In the genomic region with DNA sequence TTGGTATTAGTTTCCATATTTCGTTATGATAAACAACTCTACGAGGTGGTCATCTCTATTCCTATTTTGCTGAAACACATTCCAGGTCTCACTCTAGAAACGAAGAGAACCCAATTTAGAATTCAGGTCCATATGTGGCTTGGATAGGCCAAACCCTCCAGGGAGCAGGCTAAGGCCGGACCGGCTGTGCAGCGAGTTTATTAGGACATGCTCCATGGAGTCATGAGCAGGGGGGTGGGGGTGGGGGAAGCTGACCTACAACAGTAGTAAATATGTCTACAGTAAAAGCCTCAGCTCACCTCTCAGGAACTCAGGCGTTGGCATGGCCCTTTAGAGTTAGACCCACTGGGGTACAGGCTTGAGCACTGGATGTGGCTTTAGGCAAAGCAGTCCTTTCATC, we compare ENCODE assay signal across 23 mouse cellular contexts. TPM values are rescaled to one million over a fixed set of nuclear protein-coding genes. Genes with fewer than 3 reads are reported as not detected.
A peak's percentile ranks its signal among the peaks of the same experiment; 100 is the strongest.
DNase-seq lines count a peak whose midpoint lies in the region; ATAC-seq and TF ChIP-seq lines count a peak whose summit lies in the region.
"Had no signal": no experiment of that assay in that cellular context is flagged by ENCODE, and none has a peak within 500 bp of the region (broad histone marks: within the 10 kb centered on the region; RNA-seq: fewer than 3 reads in every experiment).

No protein-coding gene starts in this region.

- no peaks in the 10 kb centered on the region for H3K27me3 ChIP-seq in kidney, embryonic 14.5 days (ENCODE audit: control insufficient read depth, insufficient read depth, low read length)
- H3K27me3 ChIP-seq in kidney, embryonic 15.5 days = no peaks in the 10 kb centered on the region
- no peaks in the 10 kb centered on the region for H3K27me3 ChIP-seq in kidney, adult 2 months (replicated peaks; ENCODE audit: control insufficient read depth, insufficient read depth, low read length)
- H3K27me3 ChIP-seq in kidney, postnatal 0 days (ENCODE audit: insufficient read depth, low read length) = no peaks in the 10 kb centered on the region
- no peaks in the 10 kb centered on the region for H3K27me3 ChIP-seq in kidney, embryonic 16.5 days (ENCODE audit: insufficient read depth, low read length)
- H3K27me3 ChIP-seq: CH12.LX, Patski had no signal

- peak; percentile 61; the same call in 1 of the 2 replicates for ATAC-seq in kidney, embryonic 14.5 days (ENCODE audit: low FRiP score, low TSS enrichment)
- ATAC-seq in kidney, embryonic 15.5 days (replicated peaks; ENCODE audit: low FRiP score) = 0 out of 2 replicates have a peak, but pooled peaks have one; percentile 30
- ATAC-seq in kidney, postnatal 0 days (replicated peaks; ENCODE audit: low FRiP score, low read depth) = peak; percentile 57; the same call in 1 of the 2 replicates
- no peak for ATAC-seq in kidney, embryonic 16.5 days (ENCODE audit: low FRiP score, low TSS enrichment)
- ATAC-seq: activated CD4-positive, CD25-positive, alpha-beta regulatory T cell, adult 4 months; CD4-positive, CD25-positive, alpha-beta regulatory T cell, adult 4 months; Patski had no signal

- no peak for DNase-seq in kidney, adult 9 months
- DNase-seq in kidney, adult 2 months = no peak
- no peak for DNase-seq in kidney, postnatal 0 days (ENCODE audit: low spot score)
- DNase-seq: adrenal gland, adult 2 months; adrenal gland, adult 8-10 months; adrenal gland, postnatal 10 days; adrenal gland, postnatal 14 days; adrenal gland, postnatal 25 days; adrenal gland, postnatal 36 days; B cell, adult 2 months; cerebellum, adult 11 months; cerebellum, adult 11-12 months; cerebellum, adult 18-20 months had no signal

- no peak for TF ChIP-seq CTCF in kidney, adult 2 months (conservative IDR thresholded peaks at IDR 0.05; ENCODE audit: insufficient read depth, insufficient read length, low read depth, low read length)
- no peak for TF ChIP-seq CTCF in kidney, postnatal 0 days (IDR thresholded peaks at IDR 0.05; ENCODE audit: low read depth)

- no peak overlapping the region for H3K4me3 ChIP-seq in kidney, embryonic 14.5 days (ENCODE audit: low read length)
- H3K4me3 ChIP-seq in kidney, embryonic 15.5 days (replicated peaks) = no peak overlapping the region
- no peak overlapping the region for H3K4me3 ChIP-seq in kidney, adult 2 months (ENCODE audit: insufficient read depth, low read depth, low read length)
- no peak overlapping the region for H3K4me3 ChIP-seq in kidney, postnatal 0 days (replicated peaks; ENCODE audit: low read depth, low read length)
- no peak overlapping the region for H3K4me3 ChIP-seq in kidney, embryonic 16.5 days (ENCODE audit: low read length)

- no peak overlapping the region for H3K27ac ChIP-seq in kidney, embryonic 14.5 days (ENCODE audit: low read depth, low read length)
- H3K27ac ChIP-seq in kidney, embryonic 15.5 days = no peak overlapping the region
- H3K27ac ChIP-seq in kidney, adult 2 months (ENCODE audit: insufficient read depth, low read depth, low read length) = no peak overlapping the region
- no peak overlapping the region for H3K27ac ChIP-seq in kidney, postnatal 0 days
- no peak overlapping the region for H3K27ac ChIP-seq in kidney, embryonic 16.5 days (ENCODE audit: low read length)

- no peak overlapping the region for H3K4me2 ChIP-seq in kidney, embryonic 14.5 days (replicated peaks; ENCODE audit: low read depth, low read length)
- H3K4me2 ChIP-seq in kidney, embryonic 15.5 days = no peak overlapping the region
- no peak overlapping the region for H3K4me2 ChIP-seq in kidney, postnatal 0 days (ENCODE audit: low read length)
- H3K4me2 ChIP-seq in kidney, embryonic 16.5 days (replicated peaks; ENCODE audit: low read depth, low read length) = no peak overlapping the region

- no peak overlapping the region for H3K9ac ChIP-seq in kidney, embryonic 14.5 days (ENCODE audit: low read depth, low read length)
- no peak overlapping the region for H3K9ac ChIP-seq in kidney, embryonic 15.5 days
- H3K9ac ChIP-seq in kidney, postnatal 0 days (ENCODE audit: low read depth, low read length) = no peak overlapping the region
- H3K9ac ChIP-seq in kidney, embryonic 16.5 days (replicated peaks; ENCODE audit: low read length) = no peak overlapping the region

- H3K4me1 ChIP-seq in kidney, embryonic 14.5 days (ENCODE audit: control insufficient read depth, insufficient read depth, low read length) = peaks cover 18% of the 10 kb centered on the region; the same call in 1 of the 2 replicates
- H3K4me1 ChIP-seq in kidney, embryonic 15.5 days = peaks cover 34% of the 10 kb centered on the region
- H3K4me1 ChIP-seq in kidney, adult 2 months (ENCODE audit: control insufficient read depth, insufficient read depth, low read length) = no peaks in the 10 kb centered on the region
- H3K4me1 ChIP-seq in kidney, postnatal 0 days (replicated peaks; ENCODE audit: insufficient read depth, low read length) = no peaks in the 10 kb centered on the region
- H3K4me1 ChIP-seq in kidney, embryonic 16.5 days (ENCODE audit: insufficient read depth, low read length) = peaks cover 28% of the 10 kb centered on the region

- no peak for TF ChIP-seq POLR2A in kidney, adult 2 months (IDR thresholded peaks at IDR 0.05; ENCODE audit: low read depth, low read length)

- WGBS in kidney, embryonic 14.5 days = 49% methylated on average over 7 of the region's 7 CpGs
- whole genome bisulfite sequencing in kidney, embryonic 15.5 days = 60% methylated on average over 7 of the region's 7 CpGs
- 78% methylated on average over 7 of the region's 7 CpGs for WGBS in kidney, adult 2 months
- WGBS in kidney, postnatal 0 days = 62% methylated on average over 7 of the region's 7 CpGs
- 51% methylated on average over 7 of the region's 7 CpGs for WGBS in kidney, embryonic 16.5 days

- no peaks in the 10 kb centered on the region for H3K36me3 ChIP-seq in kidney, embryonic 14.5 days (ENCODE audit: control insufficient read depth, insufficient read depth, low read length)
- no peaks in the 10 kb centered on the region for H3K36me3 ChIP-seq in kidney, embryonic 15.5 days
- H3K36me3 ChIP-seq in kidney, adult 2 months (ENCODE audit: control insufficient read depth, insufficient read depth, low read length) = no peaks in the 10 kb centered on the region
- no peaks in the 10 kb centered on the region for H3K36me3 ChIP-seq in kidney, postnatal 0 days (ENCODE audit: insufficient read depth, low read length)
- no peaks in the 10 kb centered on the region for H3K36me3 ChIP-seq in kidney, embryonic 16.5 days (ENCODE audit: insufficient read depth, low read length)
- H3K36me3 ChIP-seq: G1E had no signal

- no peaks in the 10 kb centered on the region for H3K9me3 ChIP-seq in kidney, embryonic 14.5 days (ENCODE audit: control insufficient read depth, low read length)
- H3K9me3 ChIP-seq in kidney, embryonic 15.5 days (replicated peaks) = no peaks in the 10 kb centered on the region
- no peaks in the 10 kb centered on the region for H3K9me3 ChIP-seq in kidney, postnatal 0 days (replicated peaks; ENCODE audit: low read length)
- no peaks in the 10 kb centered on the region for H3K9me3 ChIP-seq in kidney, embryonic 16.5 days (ENCODE audit: low read length)
- H3K9me3 ChIP-seq: G1E had no signal

RNA-seq across cellular contexts. Expression of a gene that starts 14.7 kb away (rescaled TPM):
- not detected in 2 replicates for polyA plus RNA-seq in kidney, embryonic 14.5 days (2014; fragmentation: Nextera tagmentation; extraction: Ambion mirVana)
- polyA plus RNA-seq in kidney, embryonic 15.5 days (2015; fragmentation: Nextera tagmentation; extraction: Ambion mirVana) = not detected in 2 replicates
- polyA plus RNA-seq in kidney, adult 2 months (2012; rRNA removed) = not detected in 2 replicates
- polyA plus RNA-seq in kidney, postnatal 0 days (2015; fragmentation: Nextera tagmentation; extraction: Ambion mirVana) = not detected in 2 replicates
- not detected in 2 replicates for polyA plus RNA-seq in kidney, embryonic 16.5 days (2015; fragmentation: Nextera tagmentation; extraction: Ambion mirVana)
- polyA plus RNA-seq: activated CD4-positive, CD25-positive, alpha-beta regulatory T cell, adult 4 months; adrenal gland, adult 2 months; brain, embryonic 14.5 days; C2C12; CD4-positive, CD25-positive, alpha-beta regulatory T cell, adult 4 months; G1E; Patski had no signal

RNA-seq across cellular contexts. Expression of a gene that starts 49.2 kb away (rescaled TPM):
- 108 and 164 TPM in 2 replicates for polyA plus RNA-seq in kidney, embryonic 14.5 days (2014; fragmentation: Nextera tagmentation; extraction: Ambion mirVana)
- polyA plus RNA-seq in kidney, embryonic 15.5 days (2015; fragmentation: Nextera tagmentation; extraction: Ambion mirVana) = 126 and 130 TPM in 2 replicates
- 16.9 and 20.8 TPM in 2 replicates for polyA plus RNA-seq in kidney, adult 2 months (2012; rRNA removed)
- 93.6 and 95.7 TPM in 2 replicates for polyA plus RNA-seq in kidney, postnatal 0 days (2015; fragmentation: Nextera tagmentation; extraction: Ambion mirVana)
- polyA plus RNA-seq in kidney, embryonic 16.5 days (2015; fragmentation: Nextera tagmentation; extraction: Ambion mirVana) = 124 and 142 TPM in 2 replicates
- polyA plus RNA-seq: activated CD4-positive, CD25-positive, alpha-beta regulatory T cell, adult 4 months; C2C12; CD4-positive, CD25-positive, alpha-beta regulatory T cell, adult 4 months; G1E had no signal
